Mouse (Mus musculus): ENCODE measurements around the gene Bcl3.
A peak's percentile ranks its signal among the peaks of the same experiment; 100 is the strongest.

Gene Bcl3

DNA sequence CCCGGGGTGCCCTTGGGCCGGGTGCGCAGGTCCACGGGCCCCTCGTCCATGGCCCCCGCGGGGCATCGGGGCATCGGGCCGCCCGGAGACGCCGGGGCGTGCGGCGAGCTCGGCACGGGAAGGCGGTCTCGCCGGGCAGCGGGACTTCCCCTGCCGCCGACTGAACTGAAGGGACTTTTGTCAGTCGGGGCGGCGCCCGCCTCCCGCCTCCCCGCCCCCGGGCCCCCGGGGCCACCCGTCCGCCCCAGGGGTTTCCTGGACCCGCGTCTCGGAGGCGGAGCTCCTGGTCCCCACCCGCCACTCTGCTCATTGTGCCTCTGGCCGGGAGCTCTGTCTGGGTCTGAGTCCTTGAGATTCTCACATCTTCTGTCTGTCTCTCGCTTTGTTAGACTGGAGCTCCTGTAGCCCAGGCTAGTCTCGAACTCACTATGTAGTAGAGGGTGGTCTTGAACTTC, at the start of gene Bcl3:
Gene Bcl3, minus strand, starts transcription at position 167 of the 455 bp plus-strand sequence.
- DNase-seq (ENCODE audit: low read depth, low spot score), result peak; percentile 75

DNA sequence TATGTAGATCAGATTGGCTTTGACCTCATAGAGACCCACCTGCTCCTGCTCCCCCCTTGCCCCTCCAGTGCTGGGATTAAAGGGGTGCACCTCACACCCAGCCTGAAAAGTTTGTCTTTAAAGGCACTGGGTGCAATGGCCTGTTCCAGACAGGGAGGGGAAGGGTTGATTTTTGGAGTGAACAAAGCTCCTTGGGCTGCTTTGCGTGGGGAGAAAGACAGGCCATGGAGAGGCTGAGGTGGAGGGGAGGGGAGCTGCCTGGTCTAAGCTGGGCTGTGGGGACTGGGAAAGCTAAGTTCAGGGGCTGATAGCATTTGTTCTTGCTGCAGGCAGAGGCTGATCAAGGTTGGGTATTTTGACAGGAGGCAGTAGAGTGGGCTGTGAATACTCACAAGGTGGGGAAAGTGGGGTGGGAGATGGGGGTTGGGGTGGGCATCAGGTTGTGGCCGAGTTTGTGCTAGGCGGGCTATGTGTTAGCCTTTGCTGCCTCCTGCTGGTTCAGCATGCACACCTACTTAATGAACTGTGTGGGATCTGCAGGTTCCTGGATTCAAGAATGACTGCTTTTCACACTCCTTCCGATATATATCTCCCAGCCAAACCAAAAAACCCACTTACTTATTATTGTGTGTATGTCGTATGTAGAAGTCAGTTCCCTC, 49.5 kb upstream of the Bcl3 start:
- DNase-seq (ENCODE audit: low read depth, low spot score), result peak; percentile 82

DNA sequence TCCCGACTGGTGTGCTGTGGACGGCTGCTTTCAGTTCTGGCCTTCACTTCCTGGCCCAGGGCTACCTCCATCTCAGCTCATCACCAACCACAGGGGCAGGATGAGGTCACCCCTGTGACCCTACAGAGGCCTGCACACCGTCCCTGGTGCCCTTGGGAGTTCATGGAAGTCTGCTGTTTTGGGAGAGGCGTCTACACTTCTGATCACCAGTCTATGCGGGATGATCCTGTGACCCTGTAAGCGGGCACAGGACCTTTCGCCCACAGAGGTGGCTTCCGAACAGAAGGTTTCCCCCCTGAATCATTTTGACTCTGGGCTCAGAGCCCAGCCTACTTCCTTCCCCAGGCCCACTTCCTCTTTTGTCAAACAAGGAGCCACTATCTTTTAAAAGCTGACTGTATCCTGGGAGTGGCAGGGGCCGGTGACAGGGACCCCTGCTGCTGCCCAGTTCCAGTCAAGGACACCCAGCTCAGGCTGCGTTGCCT, 48.6 kb upstream of the Bcl3 start:
- DNase-seq (ENCODE audit: low read depth, low spot score), result peak; percentile 91

DNA sequence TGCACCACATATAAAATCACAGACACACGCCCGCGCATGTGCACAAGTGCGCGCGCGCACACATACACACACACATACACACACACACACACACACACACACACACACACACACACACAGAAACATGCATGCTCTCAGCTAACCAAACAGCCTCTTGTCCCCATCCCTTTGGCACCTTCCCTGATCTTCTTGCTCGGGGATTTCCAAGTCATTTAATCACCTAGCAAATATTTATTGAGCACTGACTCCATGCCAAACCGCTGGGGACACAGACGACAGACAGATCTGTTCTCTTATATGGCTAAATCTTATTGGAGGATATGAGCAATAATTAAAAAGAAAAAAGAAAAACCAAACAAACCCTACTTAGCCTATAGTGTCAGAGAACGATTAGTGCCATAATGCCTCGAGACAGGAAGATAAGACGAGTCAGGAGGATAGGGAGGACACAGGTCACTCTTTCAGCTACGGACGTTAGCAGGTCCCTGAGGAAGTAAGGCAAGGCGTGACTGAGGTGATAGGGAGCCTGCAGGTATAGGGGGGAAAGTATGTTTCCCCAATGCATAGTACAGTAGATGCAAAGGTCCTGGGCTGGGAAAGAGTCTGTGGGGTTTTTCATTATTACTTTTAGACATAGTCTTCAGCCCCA, 45.3 kb upstream of the Bcl3 start:
- no peak for DNase-seq (ENCODE audit: low read depth, low spot score)

DNA sequence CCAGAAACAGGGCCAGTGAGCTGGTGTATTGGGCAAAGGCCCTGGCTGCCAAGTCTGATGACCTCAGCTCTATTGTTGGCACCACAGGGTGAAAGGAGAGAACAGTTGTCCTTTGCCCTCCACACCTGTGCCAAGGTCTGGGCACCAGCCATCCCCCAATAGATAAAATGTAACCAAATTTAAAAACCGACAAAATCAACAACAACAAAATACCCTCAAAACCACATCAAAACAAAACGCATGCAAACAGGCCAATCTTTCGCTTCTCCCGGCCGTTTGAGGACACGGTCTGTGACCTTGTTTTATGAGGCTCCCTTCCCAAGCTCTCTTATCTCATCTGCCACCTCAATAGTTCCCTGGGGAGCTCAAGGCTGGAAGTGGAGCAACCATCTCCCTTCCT, 43.9 kb upstream of the Bcl3 start:
- no peak for DNase-seq (ENCODE audit: low read depth, low spot score)

DNA sequence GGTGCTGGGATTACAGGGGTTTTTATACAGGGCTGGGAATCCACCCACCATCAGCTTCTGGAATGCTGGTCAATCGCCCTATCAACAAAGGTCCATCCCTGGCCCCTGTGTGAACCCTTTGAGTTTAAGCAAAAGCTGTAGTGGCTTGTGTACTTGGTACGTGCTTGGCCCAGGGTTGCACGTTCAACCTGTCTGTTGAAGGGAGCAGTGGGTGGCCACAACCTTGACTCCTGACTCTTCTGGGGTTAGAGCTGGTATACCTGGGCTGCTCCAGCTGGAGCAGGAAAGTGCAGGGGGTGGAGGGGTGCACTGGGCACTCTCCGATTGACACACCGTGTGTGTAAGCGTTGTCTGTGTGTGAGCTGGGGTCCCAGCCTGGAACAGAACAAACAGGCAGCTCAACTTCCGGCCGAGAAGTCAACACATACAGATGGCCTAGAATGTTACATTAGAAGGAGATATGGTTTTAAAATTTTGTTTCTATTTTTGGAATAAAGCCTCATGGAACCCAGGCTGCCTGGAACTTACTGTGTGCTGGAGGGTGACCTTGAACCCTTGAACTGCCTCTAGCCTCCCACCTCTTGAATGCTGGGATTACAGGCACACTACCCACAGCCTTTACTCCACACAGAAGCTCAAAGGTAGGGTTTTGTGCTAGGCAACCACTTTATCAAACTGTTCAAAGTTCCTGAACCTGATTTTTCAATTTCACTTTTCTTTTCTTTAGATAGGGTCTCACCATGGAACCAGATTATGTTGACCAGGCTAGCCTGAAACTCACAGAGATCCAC, 42.9 kb upstream of the Bcl3 start:
- no peak for DNase-seq (ENCODE audit: low read depth, low spot score)

DNA sequence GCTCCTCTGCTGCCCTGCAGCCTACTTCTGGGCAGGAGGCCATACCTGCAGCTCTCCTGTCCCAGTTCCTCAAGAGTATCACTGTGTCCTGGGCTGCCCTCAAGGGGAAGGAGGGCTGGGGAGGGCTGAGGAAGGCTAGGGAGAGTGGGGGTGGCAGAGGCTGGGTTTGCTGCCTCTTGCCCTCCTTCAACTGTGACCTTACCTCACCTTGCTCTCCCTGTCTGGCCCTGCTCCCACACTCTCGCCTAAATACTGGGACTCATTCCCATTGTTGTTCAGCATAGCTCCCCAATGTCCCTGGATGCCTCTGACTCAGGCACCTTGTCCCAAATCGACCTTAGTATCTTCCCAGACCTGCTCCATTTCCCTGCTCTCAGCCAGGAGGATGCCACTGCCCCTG, 41.7 kb upstream of the Bcl3 start:
- DNase-seq (ENCODE audit: low read depth, low spot score), result no peak

DNA sequence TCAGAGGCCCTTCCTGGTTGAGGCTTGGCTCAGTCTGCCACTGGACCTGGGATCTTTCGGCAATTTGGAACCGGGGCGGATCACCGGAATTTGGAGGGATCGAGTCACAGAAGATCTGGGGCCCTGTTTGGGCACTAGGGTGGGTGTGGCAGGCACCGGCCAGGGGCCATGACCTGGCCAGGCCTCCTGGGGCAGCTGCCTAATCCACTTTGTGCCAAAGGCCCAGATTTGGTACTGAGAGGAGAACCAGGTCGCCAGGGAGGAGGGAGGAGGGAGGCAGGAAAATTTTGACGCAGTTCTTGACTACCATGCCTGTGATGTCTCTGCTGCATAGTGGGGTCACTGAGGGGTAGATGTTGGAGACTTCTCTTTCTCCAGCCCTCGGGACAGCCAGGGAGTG, 38.6 kb upstream of the Bcl3 start, which contains the start of gene Ceacam16:
Gene Ceacam16, minus strand, starts transcription at position 101 of the 400 bp plus-strand sequence.
- no peak for DNase-seq (ENCODE audit: low read depth, low spot score)

DNA sequence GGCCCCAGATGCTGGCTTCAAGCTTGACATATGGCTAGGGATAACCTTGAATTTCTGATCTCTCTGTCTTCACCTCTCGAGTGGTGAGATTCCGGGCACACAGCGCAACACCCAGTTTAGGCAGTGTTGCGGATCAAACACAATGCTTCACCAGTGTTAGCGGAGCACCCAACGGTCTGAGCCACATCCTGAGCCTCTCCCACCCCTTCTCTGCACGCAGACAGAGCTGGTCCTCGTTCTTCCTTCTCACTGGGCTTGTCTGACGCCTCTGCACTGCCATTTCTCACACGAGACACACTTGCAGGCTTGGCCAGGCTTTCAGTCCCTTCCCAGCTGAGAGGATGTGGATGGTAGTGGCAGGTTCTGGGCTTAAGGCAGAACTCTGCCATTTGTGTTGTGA, 37.2 kb upstream of the Bcl3 start:
- no peak for DNase-seq (ENCODE audit: low read depth, low spot score)

DNA sequence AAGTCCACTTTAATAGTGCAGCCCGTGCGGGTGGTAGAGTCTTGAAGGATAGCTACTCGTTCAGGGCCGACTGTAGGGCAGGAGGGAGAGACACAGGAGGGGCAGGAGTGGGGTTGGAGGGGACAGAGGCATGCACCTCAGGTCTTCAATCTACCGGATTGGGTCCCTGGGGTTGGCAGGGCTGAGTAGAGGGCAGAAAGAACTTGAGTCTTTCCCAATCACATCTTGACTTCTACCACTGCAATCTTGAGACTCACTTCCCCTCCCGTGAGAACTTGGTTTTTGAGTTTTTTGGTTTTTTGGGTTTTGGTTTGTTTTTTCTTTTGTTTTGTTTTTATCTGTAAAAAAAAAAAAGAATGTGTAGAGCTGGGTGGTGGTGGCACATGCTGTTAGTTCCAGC, 33.7 kb upstream of the Bcl3 start:
- no peak for DNase-seq (ENCODE audit: low read depth, low spot score)

DNA sequence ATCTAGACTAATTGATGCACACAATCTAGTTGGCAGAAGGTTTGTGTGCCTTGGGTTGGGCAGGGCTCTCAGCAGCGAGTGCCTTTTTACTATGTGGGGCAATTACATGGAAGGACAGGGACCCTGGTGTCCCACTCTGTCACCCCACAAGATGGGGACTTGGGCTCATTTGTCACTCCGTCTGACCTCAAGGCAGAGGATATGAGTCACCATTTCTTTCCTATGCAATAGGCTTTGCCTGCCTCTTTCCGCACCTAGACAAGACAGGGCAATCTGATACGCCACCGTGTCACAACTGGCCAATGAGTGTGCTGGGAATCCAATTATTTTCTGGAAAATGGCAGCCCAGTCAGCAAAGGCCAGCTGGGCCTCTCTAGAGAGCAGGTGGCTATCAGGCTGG, 33.1 kb upstream of the Bcl3 start:
- no peak for DNase-seq (ENCODE audit: low read depth, low spot score)

DNA sequence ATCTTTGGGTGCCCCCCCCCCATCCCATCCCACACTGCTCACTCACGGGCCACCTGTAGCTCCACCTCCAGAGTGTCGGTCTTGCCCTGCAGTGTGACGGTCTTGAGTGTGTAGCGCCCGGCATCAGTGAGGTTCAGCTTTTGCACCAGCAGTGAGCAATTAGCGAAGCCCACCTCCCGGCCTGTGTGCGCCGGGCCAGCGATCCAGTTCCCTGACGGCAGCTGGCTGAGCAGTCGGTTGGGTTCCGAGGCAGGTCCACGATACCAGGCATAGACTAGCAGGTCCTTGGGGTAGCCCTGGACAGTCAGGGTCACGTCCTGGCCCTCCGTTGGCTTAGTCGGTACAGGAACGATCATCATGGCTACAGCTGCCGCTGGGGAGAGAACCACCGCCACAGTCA, 31.0 kb upstream of the Bcl3 start:
- DNase-seq (ENCODE audit: low read depth, low spot score), result no peak

DNA sequence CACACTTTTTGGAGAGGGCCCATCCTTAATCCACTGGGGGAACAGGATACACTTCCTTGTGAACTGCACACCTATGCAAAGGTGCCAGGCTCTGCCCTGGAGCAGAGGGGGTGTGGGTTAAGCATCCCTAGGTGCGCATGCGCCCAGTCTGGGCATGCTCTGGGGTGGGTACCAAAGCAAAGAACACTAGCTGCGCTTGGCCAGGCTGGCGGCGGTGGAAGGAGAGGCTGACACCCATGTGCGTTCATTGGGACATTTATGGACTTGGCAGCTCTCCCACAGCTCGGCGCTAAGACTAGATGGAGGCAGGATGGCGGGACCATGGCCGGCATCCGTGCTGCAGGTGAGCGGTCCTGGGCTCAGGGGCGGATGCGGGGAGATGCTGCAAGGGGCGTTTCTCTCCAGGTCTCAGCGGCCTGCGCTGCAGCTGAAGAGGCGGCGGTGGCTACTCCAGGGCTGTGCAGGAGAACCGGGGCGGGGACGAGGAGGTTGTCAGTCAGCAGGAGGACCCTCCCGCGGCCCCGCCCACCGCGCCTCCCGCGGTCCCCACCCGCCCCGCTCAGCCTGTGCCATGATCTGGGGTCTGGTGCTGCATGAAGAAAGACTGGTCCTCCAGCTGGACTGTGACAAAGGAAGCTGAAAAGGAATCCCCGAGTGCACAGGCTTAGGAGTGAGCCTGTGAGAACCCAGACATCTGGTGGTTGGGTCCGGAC, 29.4 kb upstream of the Bcl3 start, which contains the start of gene Gm19345:
Gene Gm19345, plus strand, starts transcription at position 146 of the 713 bp plus-strand sequence.
- DNase-seq (ENCODE audit: low read depth, low spot score), result no peak

DNA sequence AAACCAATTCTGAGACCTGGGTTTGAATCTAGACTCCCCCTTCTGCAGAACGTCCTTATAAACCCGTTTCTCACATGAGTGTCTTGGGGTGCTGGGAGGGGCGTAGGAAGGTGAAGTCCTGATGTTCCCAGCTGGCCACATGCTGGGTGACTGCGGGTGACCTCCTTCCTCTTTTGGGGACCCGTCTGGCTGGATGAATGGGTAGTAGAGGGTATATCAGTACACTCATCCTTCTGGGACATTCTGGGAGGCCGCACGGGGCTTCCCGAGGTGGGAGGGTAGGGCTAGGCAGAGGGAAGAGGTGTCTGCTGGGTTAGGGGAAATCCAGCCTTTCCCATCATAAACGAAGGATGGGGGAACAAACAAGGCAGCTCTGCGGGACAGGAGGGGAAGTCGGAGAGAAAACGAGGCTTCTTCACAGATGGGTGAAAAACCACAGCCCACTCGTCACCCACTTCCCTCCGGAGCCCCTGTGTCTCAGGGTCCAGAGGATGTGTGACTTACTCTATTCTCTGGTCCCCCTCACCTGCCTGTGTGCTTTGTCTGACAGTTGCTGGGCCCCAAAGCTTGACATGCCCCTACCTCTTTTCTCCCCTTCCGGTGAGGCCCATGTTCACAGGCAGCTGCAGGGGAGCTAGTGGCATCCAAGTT, 22.1 kb upstream of the Bcl3 start:
- no peak for DNase-seq (ENCODE audit: low read depth, low spot score)

DNA sequence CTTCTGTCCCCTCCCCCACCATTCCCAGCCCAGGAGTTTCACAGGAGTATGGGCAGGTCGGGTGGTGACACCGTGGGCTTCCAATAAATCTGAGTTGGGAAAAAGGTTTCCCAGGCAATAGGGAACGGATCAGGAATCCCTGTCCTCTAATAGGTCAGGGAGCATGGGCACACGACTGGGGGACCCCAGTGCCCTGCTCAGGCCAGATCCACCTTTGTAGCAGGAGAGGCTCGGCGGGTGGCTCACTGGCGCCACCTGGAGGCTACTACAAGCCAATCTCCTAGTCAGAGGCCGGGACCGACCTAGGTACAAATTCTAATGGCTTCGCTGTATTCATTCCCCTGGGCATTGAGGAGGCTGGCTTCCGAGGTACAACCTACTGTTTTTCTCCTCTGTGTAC, 21.0 kb upstream of the Bcl3 start:
- peak; percentile 78 for DNase-seq (ENCODE audit: low read depth, low spot score)

DNA sequence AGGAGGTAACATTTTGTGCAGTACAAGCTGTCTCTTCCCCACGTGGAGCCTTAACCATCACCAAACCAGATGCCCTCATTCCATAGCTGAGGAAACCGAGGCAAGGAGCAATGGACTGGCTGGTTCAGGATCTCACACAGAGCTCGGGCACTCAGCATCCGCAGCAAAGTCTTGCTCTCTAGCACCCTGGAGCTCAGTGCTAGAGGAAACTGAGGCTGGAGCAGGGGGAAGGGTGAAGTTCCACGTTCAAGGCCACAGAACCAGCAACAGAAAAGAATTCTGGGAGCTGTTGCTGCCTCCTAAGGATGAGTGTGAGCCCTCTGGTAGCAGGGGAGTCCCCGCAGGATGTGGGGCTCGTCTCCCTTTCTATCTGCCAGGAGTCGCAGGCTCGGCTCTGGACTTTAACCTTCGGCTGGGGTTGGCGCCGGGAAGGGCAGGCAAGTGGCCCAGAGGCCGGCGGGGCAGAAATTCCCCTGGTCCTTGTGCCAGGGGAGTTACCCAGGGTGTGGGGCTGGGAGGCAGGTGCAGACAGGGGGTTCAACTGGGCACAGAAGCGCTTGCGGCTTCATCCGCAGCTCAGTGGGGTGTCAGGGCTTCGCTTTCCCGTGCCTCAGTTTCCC, 20.4 kb upstream of the Bcl3 start:
- DNase-seq (ENCODE audit: low read depth, low spot score), result no peak

DNA sequence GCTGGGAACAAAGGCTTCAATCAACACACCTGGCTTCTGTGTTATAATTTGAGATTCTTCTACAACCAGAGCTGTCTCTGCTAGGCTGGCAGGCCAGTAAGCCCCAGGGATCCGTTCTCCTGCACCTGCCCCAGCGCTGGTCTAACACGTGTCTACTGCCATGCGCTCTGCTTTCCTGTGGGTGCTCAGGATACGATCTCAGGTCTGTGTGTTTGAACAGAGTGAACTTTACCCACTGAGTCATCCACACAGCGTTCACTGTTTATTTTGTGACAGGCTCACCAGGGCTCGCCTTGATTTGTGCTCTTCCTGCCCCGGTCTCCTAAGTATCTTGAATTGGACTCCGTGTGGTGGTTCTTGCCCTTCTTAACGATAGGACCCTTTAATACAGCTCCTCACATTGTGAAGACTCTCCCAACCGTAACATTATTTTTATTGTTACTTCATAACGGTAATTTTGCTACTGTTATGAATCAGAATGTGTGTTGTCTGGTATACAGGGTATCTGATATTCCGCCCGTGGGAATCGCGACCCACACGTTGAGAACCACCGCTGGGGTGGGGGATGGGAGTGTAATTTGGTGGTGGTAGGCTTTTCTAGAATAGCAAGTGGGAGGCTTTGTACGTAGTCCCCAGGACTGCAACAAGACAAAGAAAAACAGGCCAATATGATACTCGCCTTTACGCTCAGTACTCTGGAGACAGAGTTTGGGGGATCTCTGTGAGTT, 19.3 kb upstream of the Bcl3 start:
- no peak for DNase-seq (ENCODE audit: low read depth, low spot score)

DNA sequence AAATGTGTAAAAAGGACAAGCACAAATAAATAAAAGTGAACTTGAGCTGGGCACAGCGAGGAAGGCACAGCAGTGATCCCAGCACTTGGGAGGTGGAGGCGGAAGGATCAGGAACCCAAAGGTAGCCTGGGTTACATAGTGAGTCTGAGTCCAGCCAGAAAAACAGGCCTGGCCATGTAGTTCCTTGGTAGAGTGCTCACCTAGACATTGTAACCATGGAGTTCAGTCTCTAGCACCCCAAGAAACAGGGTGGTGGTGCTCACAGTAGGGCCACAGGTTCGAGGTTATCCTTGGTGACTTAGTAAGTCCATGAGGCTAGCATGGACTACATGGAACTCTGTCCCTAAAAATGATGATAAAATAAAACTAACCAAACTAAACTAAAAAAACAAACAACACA, 18.4 kb upstream of the Bcl3 start:
- no peak for DNase-seq (ENCODE audit: low read depth, low spot score)

DNA sequence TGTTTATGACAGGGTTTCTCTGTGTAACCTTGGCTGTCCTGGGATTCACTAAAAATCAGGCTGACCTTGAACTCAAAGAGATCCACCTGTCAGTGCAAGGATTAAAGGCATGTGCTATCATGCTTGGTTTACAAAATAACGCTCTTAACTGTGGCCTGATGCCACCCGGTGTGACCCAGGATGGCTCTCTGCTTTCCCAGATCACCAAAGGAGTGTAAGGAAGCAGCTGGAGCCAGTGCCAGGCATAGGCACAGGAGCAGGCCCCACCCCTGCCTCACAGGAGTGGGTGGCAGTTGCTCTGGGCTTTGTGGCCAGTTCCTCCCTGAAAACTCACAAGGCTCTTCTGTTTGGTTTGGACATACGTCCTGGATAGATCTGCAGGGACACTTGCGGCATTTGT, 17.8 kb upstream of the Bcl3 start:
- DNase-seq (ENCODE audit: low read depth, low spot score), result no peak

DNA sequence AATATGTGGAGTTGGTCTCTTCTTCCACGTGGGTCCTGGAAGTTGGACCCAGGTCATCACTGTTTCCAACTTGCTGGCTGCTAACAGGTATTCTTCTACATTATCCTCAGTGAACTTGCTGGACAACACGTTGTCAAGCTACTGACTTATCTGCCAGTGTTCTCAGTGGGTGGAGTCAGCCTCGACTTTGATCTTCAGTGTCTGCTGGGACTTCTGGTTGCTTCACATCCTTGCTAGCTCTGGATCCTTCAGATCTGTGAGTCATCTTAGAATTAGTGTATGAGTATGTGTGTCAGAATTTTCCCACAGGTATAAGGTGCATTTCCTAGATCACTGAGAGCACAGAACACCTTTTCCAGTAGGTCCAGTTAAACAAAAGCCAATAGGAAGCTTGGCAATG, 14.3 kb upstream of the Bcl3 start:
- DNase-seq (ENCODE audit: low read depth, low spot score), result no peak

Measured in A20 (cell line).